Mouse (Mus musculus) embryonic fibroblast, embryonic 13.5 days (primary cell): ENCODE measurements around the gene Smyd1.

Experiments
- CTCF ChIP-seq: IDR thresholded peaks from 2 replicates; pipeline ENCODE4 v1.5.1; 2011; ENCODE audit warnings: mild to moderate bottlenecking, control low read depth, low read length, moderate library complexity, borderline replicate concordance; ENCODE audit not compliant: insufficient read depth
- POLR2A ChIP-seq: IDR thresholded peaks from 2 replicates; pipeline ENCODE4 v1.6.1; 2011; ENCODE audit warnings: low read depth, mild to moderate bottlenecking, control low read depth, low read length, moderate library complexity

DNA sequence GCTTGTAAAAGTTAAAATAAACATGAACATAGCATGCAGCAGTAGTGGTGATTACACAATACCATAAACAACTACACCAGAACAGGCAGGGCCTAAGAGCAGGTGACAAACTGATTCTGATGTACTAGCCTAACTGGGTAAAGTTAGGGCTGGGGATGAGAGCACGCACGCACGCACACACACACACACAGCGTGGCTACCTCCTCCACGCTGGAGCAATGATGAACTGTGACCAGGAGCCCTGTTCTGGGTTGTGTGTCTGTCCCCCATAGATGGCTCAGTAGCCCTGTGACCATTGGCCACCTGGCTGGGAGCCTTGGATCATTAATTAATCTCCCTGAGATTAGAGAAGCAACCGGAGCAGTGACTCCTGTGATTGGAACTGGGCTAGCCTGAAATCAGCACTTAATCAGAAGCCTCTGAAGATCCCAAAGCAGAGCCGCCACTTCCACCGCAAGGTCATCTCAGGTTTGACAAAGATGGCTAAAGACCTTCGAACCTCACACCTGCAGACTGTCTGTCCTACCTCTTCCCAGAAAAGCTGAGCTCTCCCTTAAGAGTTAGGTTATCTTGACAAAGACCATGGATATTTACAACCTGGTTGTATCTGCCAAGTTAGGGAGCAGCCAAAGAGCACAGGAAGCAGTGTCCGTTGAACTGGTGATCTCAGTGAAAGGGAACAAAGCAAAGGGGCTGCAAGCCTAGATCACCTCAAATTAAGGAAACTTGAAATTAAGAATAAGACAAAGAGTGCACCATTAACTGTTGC lies 149.0 kb downstream of the Smyd1 start:
- TF ChIP-seq CTCF (no peak), POLR2A (no peak)
